Mouse (Mus musculus) WW6 (cell line): ENCODE results near the gene Bcl2l2.

Experiments used
- DNase-seq: peaks from one replicate; pipeline ENCODE4 v3.0.0-alpha.2; 2013; ENCODE audit warnings: low read depth, low spot score

Bcl2l2 gene

DNA sequence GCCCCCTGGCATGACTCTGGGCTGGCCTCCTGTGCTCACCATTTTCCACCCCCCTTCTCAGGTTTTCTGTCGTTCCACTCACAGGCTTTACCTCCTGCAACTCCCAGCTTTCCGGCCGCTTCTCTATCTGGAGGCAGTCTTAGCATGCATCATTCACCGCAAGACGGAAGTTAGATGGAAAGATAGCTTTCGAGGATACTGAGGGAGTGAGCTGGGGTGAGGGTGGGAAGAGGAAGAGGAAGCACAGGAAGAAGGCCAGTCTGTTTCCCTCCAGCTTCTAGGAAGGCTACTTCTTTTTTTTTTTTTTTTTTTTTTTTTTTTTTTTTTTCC is 53.6 kb downstream of the Bcl2l2 start:
- no peak for DNase-seq

DNA sequence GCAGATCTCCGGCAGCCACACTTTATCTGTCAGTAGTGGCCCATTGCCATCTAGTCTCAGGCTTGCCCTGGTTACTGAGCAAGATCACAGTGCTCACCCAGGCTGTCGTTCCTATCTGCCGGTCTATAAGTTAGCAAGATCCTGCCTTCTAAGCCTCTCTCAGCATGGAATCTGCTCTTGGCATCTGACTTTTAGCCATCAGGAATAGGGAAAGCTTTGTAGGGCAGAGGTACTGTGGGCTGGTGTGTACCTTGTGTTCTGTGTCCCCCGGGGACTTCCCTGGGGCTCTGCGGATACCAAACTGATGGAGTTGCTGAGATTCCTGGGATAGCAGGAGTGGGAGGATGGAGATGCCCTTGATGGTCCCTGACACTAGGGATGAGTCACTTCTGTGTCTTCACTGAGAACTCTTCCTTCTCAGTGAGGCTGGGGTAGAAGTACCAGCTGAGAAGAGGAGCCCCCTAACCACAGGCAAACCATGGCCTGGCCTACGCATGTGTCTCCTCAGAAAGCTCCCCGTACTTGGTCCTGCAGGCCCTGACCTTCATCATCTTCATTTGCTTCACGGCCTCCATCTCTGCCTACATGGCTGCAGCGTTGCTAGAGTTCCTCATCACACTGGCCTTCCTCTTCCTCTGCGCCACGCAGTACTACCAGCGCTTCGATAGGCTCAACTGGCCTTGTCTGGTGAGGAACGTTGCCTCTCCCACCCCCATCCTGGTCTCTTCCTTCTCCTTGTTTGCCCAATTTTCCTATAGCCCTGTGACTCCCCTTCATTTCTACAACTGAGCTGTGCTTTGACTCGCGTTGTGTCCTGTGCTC is 54.4 kb downstream of the Bcl2l2 start:
- no peak for DNase-seq
